Mouse (Mus musculus): ENCODE measurements around the gene Arhgap24. TPM values are rescaled to one million over a fixed set of nuclear protein-coding genes. Genes with fewer than 3 reads are reported as not detected.
A peak's percentile ranks its signal among the peaks of the same experiment; 100 is the strongest.
"Not testable (repeated sequence)": the region's sequence is repeated elsewhere in the genome, so short reads cannot be mapped to it uniquely, and the experiment has no call there.

Gene Arhgap24
- polyA plus RNA-seq, 1 experiment from 2014 or later = 8.3 TPM

DNA sequence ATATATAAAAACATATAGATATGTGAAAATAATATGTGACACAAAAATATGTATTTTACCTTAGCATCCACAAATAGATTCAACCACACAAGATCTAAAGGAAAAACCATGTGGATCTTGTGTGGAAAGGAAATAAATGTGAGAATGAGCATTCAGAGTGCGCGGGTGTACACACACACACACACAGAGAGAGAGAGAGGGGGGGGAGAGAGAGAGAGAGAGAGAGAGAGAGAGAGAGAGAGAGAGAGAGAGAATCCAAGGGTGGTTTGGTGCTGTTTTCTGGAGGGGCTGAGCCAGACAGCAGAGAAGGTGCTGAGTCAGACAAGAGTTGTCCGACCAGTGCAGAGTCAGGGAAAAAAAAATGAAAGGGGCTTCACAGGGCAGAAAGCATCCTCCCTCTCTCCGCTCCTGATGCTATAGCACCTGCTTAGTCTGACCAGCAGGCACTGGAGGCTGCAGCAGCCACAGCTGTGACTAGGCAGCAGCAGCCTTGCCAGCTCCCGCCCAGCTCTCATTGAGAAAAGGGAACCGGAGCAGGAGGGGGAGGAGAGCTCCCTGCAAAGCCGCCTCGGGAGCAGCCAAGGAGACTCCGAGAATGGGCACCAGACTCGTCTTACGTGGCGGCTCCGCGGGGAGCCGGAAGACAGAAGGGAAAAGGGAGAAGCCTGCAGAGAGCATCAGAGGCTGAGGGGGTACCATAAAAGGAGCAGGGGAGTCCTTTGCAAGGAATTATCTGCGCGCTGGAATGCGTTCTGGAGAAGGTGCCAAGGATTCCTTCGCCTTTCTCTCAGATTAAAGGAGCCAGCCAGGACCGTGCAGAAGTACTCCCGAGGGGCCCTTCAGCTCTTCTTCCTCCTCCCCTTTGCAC, 363.8 kb downstream of the Arhgap24 start:
- Histone ChIP-seq H3K4me1 (replicated peaks) (peaks cover 31% of the 10 kb centered on the region), H3K27ac (replicated peaks) (peak overlapping the region; percentile 88), H3K27me3 (peaks cover 4% of the 10 kb centered on the region; the same call in 1 of the 2 replicates), H3K36me3 (no peaks in the 10 kb centered on the region), H3K9ac (peak overlapping the region; percentile 77), H3K4me2 (peak overlapping the region; percentile 69), H3K4me3 (peak overlapping the region; percentile 48), H3K9me3 (no peaks in the 10 kb centered on the region)
- under 1% methylated on average over 21 of the region's 21 CpGs for WGBS
- ATAC-seq (ENCODE audit: low read depth) = peak; percentile 95

GRCm38 (mm10) chr5:102845800-102846199, 364.6 kb downstream of the Arhgap24 start:
- H3K4me1 ChIP-seq (replicated peaks) = peaks cover 31% of the 10 kb centered on the region
- WGBS = 16% methylated on average over 11 of the region's 11 CpGs
- H3K36me3 ChIP-seq = no peaks in the 10 kb centered on the region
- peak overlapping the region; percentile 88 for H3K27ac ChIP-seq (replicated peaks)
- peak overlapping the region; percentile 48 for H3K4me3 ChIP-seq
- peak overlapping the region; percentile 77 for H3K9ac ChIP-seq
- ATAC-seq (ENCODE audit: low read depth) = no peak
- H3K27me3 ChIP-seq = peaks cover 4% of the 10 kb centered on the region; the same call in 1 of the 2 replicates
- peak overlapping the region; percentile 69 for H3K4me2 ChIP-seq
- no peaks in the 10 kb centered on the region for H3K9me3 ChIP-seq

DNA sequence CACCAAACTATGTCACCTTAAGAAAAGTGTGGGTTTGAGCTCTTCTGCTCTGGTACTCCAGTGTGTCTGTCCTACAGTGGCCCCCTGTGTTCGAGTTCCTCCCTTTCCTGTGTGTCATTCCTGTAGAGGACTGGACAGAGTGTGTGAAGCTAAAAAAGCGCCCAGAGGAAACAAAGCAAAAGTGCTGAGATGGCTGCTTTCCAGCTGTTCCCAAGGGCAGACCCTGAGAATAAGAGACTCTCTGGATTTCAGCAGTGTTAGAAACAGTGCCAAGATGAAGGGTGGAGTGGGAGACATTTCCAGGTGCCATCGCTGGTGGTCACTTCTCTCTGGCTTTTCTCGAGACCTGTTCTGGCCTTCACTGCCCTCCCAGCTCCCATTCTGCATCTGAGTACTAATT, 366.7 kb downstream of the Arhgap24 start:
- Histone ChIP-seq H3K4me3 (no peak overlapping the region), H3K4me2 (peak overlapping the region; percentile 69), H3K9me3 (no peaks in the 10 kb centered on the region), H3K9ac (no peak overlapping the region), H3K27ac (replicated peaks) (no peak overlapping the region), H3K36me3 (no peaks in the 10 kb centered on the region), H3K4me1 (replicated peaks) (peaks cover 31% of the 10 kb centered on the region), H3K27me3 (peaks cover 4% of the 10 kb centered on the region; the same call in 1 of the 2 replicates)
- WGBS = 57% methylated on average over 4 of the region's 4 CpGs
- no peak for ATAC-seq (ENCODE audit: low read depth)

GRCm38 (mm10) chr5:102851761-102852160, 370.6 kb downstream of the Arhgap24 start:
- no peaks in the 10 kb centered on the region for H3K9me3 ChIP-seq
- H3K4me1 ChIP-seq (replicated peaks) = peaks cover 7% of the 10 kb centered on the region; the same call in 1 of the 2 replicates
- H3K4me3 ChIP-seq = no peak overlapping the region
- no peak overlapping the region for H3K27ac ChIP-seq (replicated peaks)
- WGBS = 86% methylated on average over 2 of the region's 2 CpGs
- no peak for ATAC-seq (ENCODE audit: low read depth)
- H3K9ac ChIP-seq = no peak overlapping the region
- no peak overlapping the region for H3K4me2 ChIP-seq
- no peaks in the 10 kb centered on the region for H3K27me3 ChIP-seq
- no peaks in the 10 kb centered on the region for H3K36me3 ChIP-seq

- no peak overlapping the region for H3K9ac ChIP-seq
- WGBS = 94% methylated on average over 1 of the region's 1 CpGs
- H3K27ac ChIP-seq (replicated peaks) = no peak overlapping the region
- no peak overlapping the region for H3K4me2 ChIP-seq
- H3K27me3 ChIP-seq = no peaks in the 10 kb centered on the region
- no peaks in the 10 kb centered on the region for H3K9me3 ChIP-seq
- ATAC-seq (ENCODE audit: low read depth) = no peak
- H3K36me3 ChIP-seq = no peaks in the 10 kb centered on the region
- H3K4me1 ChIP-seq (replicated peaks) = no peaks in the 10 kb centered on the region
- no peak overlapping the region for H3K4me3 ChIP-seq
Observed at GRCm38 (mm10) chr5:102853750-102854149, 372.6 kb downstream of the Arhgap24 start.

DNA sequence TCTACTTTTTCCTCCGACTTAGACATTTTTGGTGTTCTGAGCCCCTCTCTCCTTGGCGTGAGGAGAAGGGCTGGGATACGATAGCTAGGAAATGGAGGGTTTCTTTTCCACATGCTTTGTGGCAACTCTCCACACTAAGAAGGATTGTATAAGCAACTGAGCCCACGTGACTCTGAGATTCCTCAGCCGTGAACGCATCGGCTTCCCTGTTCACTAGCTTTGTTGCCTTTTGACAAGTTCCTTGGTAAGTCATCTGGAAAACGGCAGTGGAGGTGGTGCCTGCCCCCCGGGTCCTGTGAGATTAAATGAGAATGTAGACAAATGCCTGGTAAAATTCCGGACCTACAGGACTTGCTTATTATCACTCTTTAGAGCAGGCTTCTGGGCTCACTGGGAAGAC, 374.6 kb downstream of the Arhgap24 start:
- no peak overlapping the region for H3K9ac ChIP-seq
- H3K4me2 ChIP-seq = peak overlapping the region; percentile 24; the same call in 1 of the 2 replicates
- H3K4me1 ChIP-seq (replicated peaks) = no peaks in the 10 kb centered on the region
- WGBS = 47% methylated on average over 10 of the region's 10 CpGs
- H3K27ac ChIP-seq (replicated peaks) = no peak overlapping the region
- no peak overlapping the region for H3K4me3 ChIP-seq
- no peaks in the 10 kb centered on the region for H3K9me3 ChIP-seq
- H3K27me3 ChIP-seq = no peaks in the 10 kb centered on the region
- no peaks in the 10 kb centered on the region for H3K36me3 ChIP-seq
- ATAC-seq (ENCODE audit: low read depth) = no peak; the same call in 1 of the 2 replicates

- Histone ChIP-seq H3K36me3 (0 out of 2 replicates have a peak, but pooled peaks cover 3% of the 10 kb centered on the region), H3K4me3 (no peak overlapping the region), H3K4me1 (replicated peaks) (no peaks in the 10 kb centered on the region), H3K9me3 (no peaks in the 10 kb centered on the region), H3K4me2 (no peak overlapping the region), H3K27me3 (no peaks in the 10 kb centered on the region), H3K9ac (no peak overlapping the region), H3K27ac (replicated peaks) (no peak overlapping the region)
- no peak for ATAC-seq (ENCODE audit: low read depth)
Observed at GRCm38 (mm10) chr5:102858047-102858446, 376.9 kb downstream of the Arhgap24 start.

- Histone ChIP-seq H3K9me3 (no peaks in the 10 kb centered on the region), H3K9ac (no peak overlapping the region), H3K4me3 (no peak overlapping the region), H3K27me3 (no peaks in the 10 kb centered on the region), H3K27ac (replicated peaks) (0 out of 2 replicates have a peak overlapping the region, but pooled peaks have one; percentile 13), H3K4me1 (replicated peaks) (no peaks in the 10 kb centered on the region), H3K36me3 (0 out of 2 replicates have a peak, but pooled peaks cover 3% of the 10 kb centered on the region), H3K4me2 (no peak overlapping the region)
- 79% methylated on average over 11 of the region's 11 CpGs for whole genome bisulfite sequencing
- no peak for ATAC-seq (ENCODE audit: low read depth)
Observed at GRCm38 (mm10) chr5:102859749-102860148, 378.6 kb downstream of the Arhgap24 start.

GRCm38 (mm10) chr5:102868196-102868595, 387.0 kb downstream of the Arhgap24 start:
- H3K4me3 ChIP-seq = no peak overlapping the region
- H3K27me3 ChIP-seq = no peaks in the 10 kb centered on the region
- no peak overlapping the region for H3K27ac ChIP-seq (replicated peaks)
- no peak overlapping the region for H3K9ac ChIP-seq
- no peaks in the 10 kb centered on the region for H3K9me3 ChIP-seq
- no peak overlapping the region for H3K4me2 ChIP-seq
- H3K36me3 ChIP-seq = no peaks in the 10 kb centered on the region
- WGBS = 42% methylated on average over 5 of the region's 5 CpGs
- H3K4me1 ChIP-seq (replicated peaks) = no peaks in the 10 kb centered on the region
- ATAC-seq (ENCODE audit: low read depth) = no peak

DNA sequence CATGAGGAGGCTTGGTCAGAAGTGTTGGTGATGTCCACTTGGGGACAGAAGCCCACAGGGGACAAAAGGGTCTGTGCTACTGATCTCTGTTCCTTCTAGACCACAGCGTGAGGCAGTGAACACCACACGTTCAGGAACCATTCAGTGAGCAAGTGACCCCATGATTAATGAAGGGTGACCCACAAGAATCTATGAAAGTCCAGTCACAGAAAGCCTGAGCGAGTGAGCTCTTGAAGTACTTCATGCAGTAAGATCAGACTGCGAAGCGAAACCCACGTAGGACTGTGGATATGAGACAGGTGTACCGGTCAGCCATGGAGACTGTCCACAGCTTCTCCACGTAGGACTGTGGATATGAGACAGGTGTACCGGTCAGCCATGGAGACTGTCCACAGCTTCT, 391.8 kb downstream of the Arhgap24 start:
- ATAC-seq (ENCODE audit: low read depth) = not testable (repeated sequence)
- WGBS = 87% methylated on average over 9 of the region's 9 CpGs

DNA sequence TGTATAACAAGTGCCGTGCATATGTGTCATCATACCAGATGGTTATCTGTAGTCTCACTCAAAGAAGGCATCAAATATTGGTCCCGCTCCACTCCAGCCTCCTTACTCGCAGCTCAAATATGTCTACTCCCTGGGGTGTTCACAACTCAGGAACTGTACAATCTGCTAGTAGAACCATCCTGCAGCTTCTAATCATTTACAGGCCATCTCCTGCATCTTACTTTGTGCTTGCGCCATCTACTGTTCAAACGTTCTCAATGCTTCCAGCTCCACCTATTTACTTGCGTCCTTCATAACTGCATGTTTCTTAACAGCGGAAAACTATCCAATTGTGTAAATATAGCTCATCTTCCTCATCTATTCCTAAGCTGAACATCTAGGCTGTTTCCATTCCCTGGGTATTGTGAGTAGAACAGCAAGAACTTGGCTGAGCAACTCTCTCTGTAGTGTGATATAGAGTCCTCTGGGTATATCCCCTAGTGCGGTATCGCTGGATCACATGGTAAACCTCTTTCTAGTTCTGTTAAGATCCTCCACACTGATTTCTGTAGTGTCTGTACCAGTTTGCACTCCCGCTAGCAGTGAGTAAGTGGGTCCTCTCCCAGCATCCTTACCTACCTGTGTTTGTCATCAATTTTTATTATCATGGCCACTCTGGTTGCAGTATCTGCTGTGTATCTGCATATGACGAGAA, 393.6 kb downstream of the Arhgap24 start:
- 49% methylated on average over 11 of the region's 11 CpGs for WGBS
- Histone ChIP-seq H3K4me2 (no peak overlapping the region), H3K4me3 (no peak overlapping the region), H3K4me1 (replicated peaks) (no peaks in the 10 kb centered on the region), H3K27ac (replicated peaks) (no peak overlapping the region), H3K36me3 (no peaks in the 10 kb centered on the region), H3K27me3 (no peaks in the 10 kb centered on the region), H3K9me3 (no peaks in the 10 kb centered on the region), H3K9ac (no peak overlapping the region)
- peak; percentile 43; the same call in 1 of the 2 replicates for ATAC-seq (ENCODE audit: low read depth)

More for the DNA sequence above, 391.8 kb downstream of the Arhgap24 start:
- not testable (repeated sequence) for H3K4me2 ChIP-seq; H3K4me1 ChIP-seq (replicated peaks); H3K4me3 ChIP-seq; H3K9me3 ChIP-seq; H3K27ac ChIP-seq (replicated peaks); H3K27me3 ChIP-seq; H3K9ac ChIP-seq; H3K36me3 ChIP-seq

- Histone ChIP-seq H3K4me2 (no peak overlapping the region), H3K36me3 (no peaks in the 10 kb centered on the region), H3K9ac (no peak overlapping the region), H3K27me3 (no peaks in the 10 kb centered on the region), H3K4me3 (no peak overlapping the region), H3K9me3 (no peaks in the 10 kb centered on the region), H3K27ac (replicated peaks) (no peak overlapping the region), H3K4me1 (replicated peaks) (no peaks in the 10 kb centered on the region)
- WGBS = 76% methylated on average over 16 of the region's 16 CpGs
- ATAC-seq (ENCODE audit: low read depth) = no peak
Observed at GRCm38 (mm10) chr5:102875628-102876027, 394.4 kb downstream of the Arhgap24 start.

Measured in neural tube, embryonic 13.5 days (tissue).